Mouse (Mus musculus): Measurements from ENCODE around the gene Lims1. TPM values are rescaled to one million over a fixed set of nuclear protein-coding genes. Genes with fewer than 3 reads are reported as not detected.
A peak's percentile ranks its signal among the peaks of the same experiment; 100 is the strongest.

Lims1 gene
- polyA plus RNA-seq (2015; fragmentation: Nextera tagmentation; extraction: Ambion mirVana): 55.9 and 59.2 TPM in 2 replicates

GRCm38 (mm10) chr10:58323028-58323991 is at the start of gene Lims1:
Gene Lims1 (plus strand): TSS chr10:58323466.
- Histone ChIP-seq H3K9me3 (no peaks in the 10 kb centered on the region), H3K4me3 (peak within 1 kb of the TSS; percentile 99), H3K27me3 (no peaks in the 10 kb centered on the region), H3K4me1 (replicated peaks) (peaks cover 33% of the 10 kb centered on the region), H3K4me2 (peak within 1 kb of the TSS; percentile 63), H3K36me3 (no peaks in the 10 kb centered on the region), H3K9ac (peak within 1 kb of the TSS; percentile 86), H3K27ac (replicated peaks) (peak within 1 kb of the TSS; percentile 88)
- 0% methylated on average over 77 of the region's 86 CpGs for WGBS
- ATAC-seq (ENCODE audit: low FRiP score, low read depth): peak; percentile 98

GRCm38 (mm10) chr10:58282238-58282637 is 41.0 kb upstream of the Lims1 start:
- 96% methylated on average over 7 of the region's 7 CpGs for WGBS
- Histone ChIP-seq H3K36me3 (peaks cover 56% of the 10 kb centered on the region), H3K4me3 (no peak overlapping the region), H3K9me3 (no peaks in the 10 kb centered on the region), H3K27me3 (no peaks in the 10 kb centered on the region), H3K4me2 (no peak overlapping the region), H3K27ac (replicated peaks) (no peak overlapping the region), H3K9ac (no peak overlapping the region), H3K4me1 (replicated peaks) (no peaks in the 10 kb centered on the region)
- no peak for ATAC-seq (ENCODE audit: low FRiP score, low read depth)

- Histone ChIP-seq H3K9me3 (no peaks in the 10 kb centered on the region), H3K4me3 (no peak overlapping the region), H3K27me3 (no peaks in the 10 kb centered on the region), H3K9ac (no peak overlapping the region), H3K36me3 (peaks cover 85% of the 10 kb centered on the region), H3K27ac (replicated peaks) (no peak overlapping the region), H3K4me2 (no peak overlapping the region), H3K4me1 (replicated peaks) (no peaks in the 10 kb centered on the region)
- ATAC-seq (ENCODE audit: low FRiP score, low read depth): no peak
- WGBS: 89% methylated on average over 3 of the region's 3 CpGs
These were observed 32.5 kb upstream of the Lims1 start for GRCm38 (mm10) chr10:58290742-58291141.

GRCm38 (mm10) chr10:58294246-58294645 is 29.0 kb upstream of the Lims1 start:
- Histone ChIP-seq H3K27ac (replicated peaks) (no peak overlapping the region), H3K9me3 (no peaks in the 10 kb centered on the region), H3K9ac (no peak overlapping the region), H3K36me3 (peaks cover 87% of the 10 kb centered on the region), H3K27me3 (no peaks in the 10 kb centered on the region), H3K4me3 (no peak overlapping the region), H3K4me1 (replicated peaks) (no peaks in the 10 kb centered on the region), H3K4me2 (no peak overlapping the region)
- ATAC-seq (ENCODE audit: low FRiP score, low read depth): no peak
- WGBS: 98% methylated on average over 3 of the region's 3 CpGs

- H3K4me1 ChIP-seq (replicated peaks): no peaks in the 10 kb centered on the region
- H3K9ac ChIP-seq: no peak overlapping the region
- ATAC-seq (ENCODE audit: low FRiP score, low read depth): no peak
- WGBS: 95% methylated on average over 3 of the region's 3 CpGs
- H3K36me3 ChIP-seq: peaks cover 91% of the 10 kb centered on the region
- no peaks in the 10 kb centered on the region for H3K27me3 ChIP-seq
- no peak overlapping the region for H3K4me2 ChIP-seq
- no peaks in the 10 kb centered on the region for H3K9me3 ChIP-seq
- H3K27ac ChIP-seq (replicated peaks): no peak overlapping the region
- H3K4me3 ChIP-seq: no peak overlapping the region
These were observed 27.7 kb upstream of the Lims1 start for GRCm38 (mm10) chr10:58295605-58296004.

- H3K9ac ChIP-seq: no peak overlapping the region
- 93% methylated on average over 7 of the region's 7 CpGs for WGBS
- no peaks in the 10 kb centered on the region for H3K27me3 ChIP-seq
- H3K9me3 ChIP-seq: no peaks in the 10 kb centered on the region
- ATAC-seq (ENCODE audit: low FRiP score, low read depth): no peak
- peaks cover 62% of the 10 kb centered on the region for H3K36me3 ChIP-seq
- H3K4me1 ChIP-seq (replicated peaks): no peaks in the 10 kb centered on the region
- no peak overlapping the region for H3K4me2 ChIP-seq
- no peak overlapping the region for H3K27ac ChIP-seq (replicated peaks)
- no peak overlapping the region for H3K4me3 ChIP-seq
These were observed 18.3 kb upstream of the Lims1 start for GRCm38 (mm10) chr10:58304996-58305395.

GRCm38 (mm10) chr10:58306897-58307296 is 16.4 kb upstream of the Lims1 start:
- H3K4me1 ChIP-seq (replicated peaks): no peaks in the 10 kb centered on the region
- no peak for ATAC-seq (ENCODE audit: low FRiP score, low read depth)
- H3K4me3 ChIP-seq: no peak overlapping the region
- no peak overlapping the region for H3K27ac ChIP-seq (replicated peaks)
- H3K27me3 ChIP-seq: no peaks in the 10 kb centered on the region
- 94% methylated on average over 3 of the region's 3 CpGs for WGBS
- H3K9ac ChIP-seq: no peak overlapping the region
- no peaks in the 10 kb centered on the region for H3K9me3 ChIP-seq
- H3K36me3 ChIP-seq: peaks cover 54% of the 10 kb centered on the region
- no peak overlapping the region for H3K4me2 ChIP-seq

GRCm38 (mm10) chr10:58310791-58311190 is 12.5 kb upstream of the Lims1 start:
- Histone ChIP-seq H3K9me3 (no peaks in the 10 kb centered on the region), H3K27ac (replicated peaks) (no peak overlapping the region), H3K4me3 (no peak overlapping the region), H3K4me1 (replicated peaks) (no peaks in the 10 kb centered on the region), H3K9ac (no peak overlapping the region), H3K27me3 (no peaks in the 10 kb centered on the region), H3K4me2 (no peak overlapping the region), H3K36me3 (peaks cover 56% of the 10 kb centered on the region)
- no peak for ATAC-seq (ENCODE audit: low FRiP score, low read depth)
- WGBS: 75% methylated on average over 1 of the region's 1 CpGs

GRCm38 (mm10) chr10:58312887-58313286 is 10.4 kb upstream of the Lims1 start:
- no peak for ATAC-seq (ENCODE audit: low FRiP score, low read depth)
- H3K9ac ChIP-seq: no peak overlapping the region
- no peak overlapping the region for H3K4me3 ChIP-seq
- H3K9me3 ChIP-seq: no peaks in the 10 kb centered on the region
- H3K36me3 ChIP-seq: peaks cover 42% of the 10 kb centered on the region
- H3K4me2 ChIP-seq: no peak overlapping the region
- H3K4me1 ChIP-seq (replicated peaks): no peaks in the 10 kb centered on the region
- H3K27me3 ChIP-seq: no peaks in the 10 kb centered on the region
- H3K27ac ChIP-seq (replicated peaks): no peak overlapping the region
- 95% methylated on average over 5 of the region's 5 CpGs for WGBS

GRCm38 (mm10) chr10:58320881-58321280 is 2.4 kb upstream of the Lims1 start:
- no peak for ATAC-seq (ENCODE audit: low FRiP score, low read depth)
- 95% methylated on average over 3 of the region's 3 CpGs for WGBS
- H3K27me3 ChIP-seq: no peaks in the 10 kb centered on the region
- H3K4me3 ChIP-seq: no peak overlapping the region
- H3K9ac ChIP-seq: no peak overlapping the region
- peaks cover 20% of the 10 kb centered on the region for H3K4me1 ChIP-seq (replicated peaks)
- H3K27ac ChIP-seq (replicated peaks): no peak overlapping the region
- H3K9me3 ChIP-seq: no peaks in the 10 kb centered on the region
- H3K4me2 ChIP-seq: no peak overlapping the region
- H3K36me3 ChIP-seq: no peaks in the 10 kb centered on the region

- H3K27me3 ChIP-seq: no peaks in the 10 kb centered on the region
- H3K27ac ChIP-seq (replicated peaks): peak overlapping the region; percentile 88
- ATAC-seq (ENCODE audit: low FRiP score, low read depth): no peak
- 35% methylated on average over 6 of the region's 6 CpGs for WGBS
- H3K4me1 ChIP-seq (replicated peaks): peaks cover 33% of the 10 kb centered on the region
- H3K4me2 ChIP-seq: peak overlapping the region; percentile 63
- peak overlapping the region; percentile 99 for H3K4me3 ChIP-seq
- H3K36me3 ChIP-seq: no peaks in the 10 kb centered on the region
- H3K9me3 ChIP-seq: no peaks in the 10 kb centered on the region
- peak overlapping the region; percentile 86 for H3K9ac ChIP-seq
These were observed 772 bp upstream of the Lims1 start for GRCm38 (mm10) chr10:58322361-58323027.

- 34% methylated on average over 3 of the region's 3 CpGs for WGBS
- Histone ChIP-seq H3K27me3 (no peaks in the 10 kb centered on the region), H3K4me2 (peak overlapping the region; percentile 33; the same call in 1 of the 2 replicates), H3K27ac (replicated peaks) (no peak overlapping the region), H3K9me3 (no peaks in the 10 kb centered on the region), H3K9ac (no peak overlapping the region), H3K36me3 (no peaks in the 10 kb centered on the region), H3K4me3 (no peak overlapping the region), H3K4me1 (replicated peaks) (peaks cover 33% of the 10 kb centered on the region)
- ATAC-seq (ENCODE audit: low FRiP score, low read depth): no peak
These were observed 3.0 kb downstream of the Lims1 start for GRCm38 (mm10) chr10:58326271-58326670.

Measured in hindbrain, embryonic 15.5 days (tissue).